Mouse (Mus musculus): ENCODE data around the gene Parvb. TPM values are rescaled to one million over a fixed set of nuclear protein-coding genes. Genes with fewer than 3 reads are reported as not detected.
"Not testable (repeated sequence)": the region's sequence is repeated elsewhere in the genome, so short reads cannot be mapped to it uniquely, and the experiment has no call there.

The Parvb gene
- total RNA-seq, 2 experiments from 2014 or later, result 54.4 to 64.5 TPM

- DNase-seq, result no peak
- intact Hi-C loops (cut with DNase I; ENCODE audit: low total_unique reads), result loop anchor here (5.0 kb wide), 1 partner anchor 332 kb away; no protein-coding TSS in a partner anchor
These were observed 48.5 kb downstream of the Parvb start for GRCm38 (mm10) chr15:84280309-84280708.

- intact Hi-C loops (cut with DNase I; ENCODE audit: low total_unique reads), result loop anchor here (5.0 kb wide), 1 partner anchor 331 kb away; no protein-coding TSS in a partner anchor
These were observed 49.0 kb downstream of the Parvb start for GRCm38 (mm10) chr15:84280712-84281347.

DNA sequence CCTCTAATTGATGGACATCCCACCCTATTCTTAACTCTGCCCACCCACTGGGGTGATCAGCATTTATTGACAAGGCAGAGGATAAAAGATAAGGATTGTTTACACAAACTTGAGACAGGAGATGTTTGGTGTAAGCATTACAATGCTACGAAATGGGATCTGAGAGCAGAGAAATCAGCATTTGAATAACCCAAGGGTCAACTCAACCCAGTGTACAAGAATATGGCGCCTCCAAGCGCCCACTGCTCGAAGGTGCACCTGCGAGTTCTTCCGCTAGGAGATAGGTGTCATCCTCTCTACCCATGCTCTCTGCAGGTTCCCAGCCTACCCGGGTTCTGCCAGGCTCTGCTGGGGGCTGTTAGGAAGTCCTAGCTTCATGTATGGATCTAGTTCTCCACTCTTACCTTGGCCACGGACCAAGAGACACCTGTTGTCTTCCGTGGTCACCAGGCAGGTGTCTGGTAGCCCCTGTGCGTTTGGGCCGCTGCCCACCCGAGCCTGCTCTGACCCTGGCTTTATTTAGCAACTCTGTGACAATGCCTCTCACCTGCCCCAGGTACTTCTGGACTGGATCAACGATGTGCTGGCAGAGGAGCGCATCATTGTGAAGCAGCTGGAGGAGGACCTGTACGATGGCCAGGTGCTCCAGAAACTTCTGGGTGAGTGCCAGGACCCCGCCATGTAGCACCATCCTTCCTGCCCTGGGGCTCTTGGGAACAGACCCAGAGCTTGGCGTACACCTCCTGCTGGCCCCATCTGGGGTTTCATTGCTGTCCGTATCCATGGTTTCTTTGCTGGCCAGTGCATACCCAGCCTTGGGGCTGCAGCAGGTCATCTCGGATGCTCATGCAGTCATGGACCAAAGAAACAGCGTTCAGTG, 50.6 kb downstream of the Parvb start:
- DNase-seq, result no peak
- intact Hi-C loops (cut with DNase I; ENCODE audit: low total_unique reads), result loop anchor here (5.0 kb wide), 1 partner anchor 330 kb away; no protein-coding TSS in a partner anchor

More at GRCm38 (mm10) chr15:84280712-84281347, 49.0 kb downstream of the Parvb start:
- no peak for DNase-seq

DNA sequence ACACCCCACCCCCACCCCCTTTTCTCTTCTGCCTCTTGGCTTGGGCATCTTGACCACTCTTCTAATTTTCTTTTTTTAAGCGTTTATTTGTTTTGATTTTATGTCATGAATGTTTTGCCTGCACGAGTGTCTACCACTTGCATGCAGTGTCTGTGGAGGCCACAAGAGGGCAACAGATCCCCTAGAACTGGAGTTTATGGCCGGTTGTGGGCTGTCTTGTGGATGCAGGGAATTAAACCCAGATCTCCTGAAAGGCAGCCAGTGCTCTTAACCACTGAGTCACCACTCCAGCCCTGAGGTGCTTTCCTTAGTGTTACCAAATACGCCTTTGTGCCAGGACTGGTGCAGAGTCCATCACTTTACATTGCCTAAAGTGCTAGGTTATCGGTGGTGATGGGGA, 52.2 kb downstream of the Parvb start:
- intact Hi-C loops (cut with DNase I; ENCODE audit: low total_unique reads), result loop anchor here (5.0 kb wide), 1 partner anchor 328 kb away; no protein-coding TSS in a partner anchor
- peak; percentile 29 for DNase-seq

GRCm38 (mm10) chr15:84285453-84285852, 53.6 kb downstream of the Parvb start:
- no peak for DNase-seq
- intact Hi-C loops (cut with DNase I; ENCODE audit: low total_unique reads), result no loop called here

DNA sequence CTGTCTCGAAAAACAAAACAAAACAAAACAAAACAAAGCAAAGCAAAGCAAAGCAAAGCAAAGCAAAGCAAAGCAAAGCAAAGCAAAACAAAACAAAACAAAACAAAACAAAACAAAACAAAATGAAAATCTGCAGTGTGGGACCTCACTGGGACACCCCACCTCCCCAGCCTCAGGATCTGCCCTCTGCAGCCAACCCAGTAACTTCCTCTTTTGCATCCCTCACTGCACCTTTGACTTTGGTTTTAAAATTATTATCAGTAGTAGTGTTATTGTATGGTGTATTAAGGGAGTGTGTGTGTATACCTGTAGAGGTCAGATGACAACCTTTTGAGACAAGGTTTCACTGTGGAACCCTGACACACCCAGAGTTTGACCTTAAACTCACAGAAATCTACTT, 57.1 kb downstream of the Parvb start:
- intact Hi-C loops (cut with DNase I; ENCODE audit: low total_unique reads); DNase-seq: not testable (repeated sequence)

GRCm38 (mm10) chr15:84291097-84291496, 59.3 kb downstream of the Parvb start:
- no peak for DNase-seq
- intact Hi-C loops (cut with DNase I; ENCODE audit: low total_unique reads), result no loop called here

- intact Hi-C loops (cut with DNase I; ENCODE audit: low total_unique reads), result no loop called here
- DNase-seq, result no peak
These were observed 61.7 kb downstream of the Parvb start for GRCm38 (mm10) chr15:84293590-84293989.

GRCm38 (mm10) chr15:84294391-84294790, 62.5 kb downstream of the Parvb start:
- DNase-seq, result no peak
- intact Hi-C loops (cut with DNase I; ENCODE audit: low total_unique reads), result no loop called here

GRCm38 (mm10) chr15:84295225-84295624, 63.4 kb downstream of the Parvb start:
- intact Hi-C loops (cut with DNase I; ENCODE audit: low total_unique reads), result no loop called here

DNA sequence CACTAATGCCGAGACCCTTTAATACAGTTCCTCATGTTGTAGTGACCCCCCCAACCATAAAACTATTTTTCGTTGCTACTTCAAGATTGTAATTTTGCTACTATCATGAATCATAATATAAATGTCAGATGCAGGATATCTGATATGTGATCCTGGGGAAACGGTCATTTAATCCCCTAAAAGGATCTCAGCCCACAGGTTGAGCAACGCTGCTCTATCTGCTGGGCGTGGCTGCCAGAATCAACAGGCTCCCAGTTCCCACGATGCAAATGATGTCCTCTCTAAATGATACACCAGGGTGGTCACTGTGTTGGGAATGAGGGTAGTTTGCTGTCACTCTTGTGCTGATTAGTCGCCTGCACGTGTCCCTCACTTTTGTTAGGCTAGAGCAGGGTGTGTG, 65.6 kb downstream of the Parvb start:
- DNase-seq, result no peak
- intact Hi-C loops (cut with DNase I; ENCODE audit: low total_unique reads), result no loop called here

More at GRCm38 (mm10) chr15:84295225-84295624, 63.4 kb downstream of the Parvb start:
- DNase-seq, result no peak

DNA sequence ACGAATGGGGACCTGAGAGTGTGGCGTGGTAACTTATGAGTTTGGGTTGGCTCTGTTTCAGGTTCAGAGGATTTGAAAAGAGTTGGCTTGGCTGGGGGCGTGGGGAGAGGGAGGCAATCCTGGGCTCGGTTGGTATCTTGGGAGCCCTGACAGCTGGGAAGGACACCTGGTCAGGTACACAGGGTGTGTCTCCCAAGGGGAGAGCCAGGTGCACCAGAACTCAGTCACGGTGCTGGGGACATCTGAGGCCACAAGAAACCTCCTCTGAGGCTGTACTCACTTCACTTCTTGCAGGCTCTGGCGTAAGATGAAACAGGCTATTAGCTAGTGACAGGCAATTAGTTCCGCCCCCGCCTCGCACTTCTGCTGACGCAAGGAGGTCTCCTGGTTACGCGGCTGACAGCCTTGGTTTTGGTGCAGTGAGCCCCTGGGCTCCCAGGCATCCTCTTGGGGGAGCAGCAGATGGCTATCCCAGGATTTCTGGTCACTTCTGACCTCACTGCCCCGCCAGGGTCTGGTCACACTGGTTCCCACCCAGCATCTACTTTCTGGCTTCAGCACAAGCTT, 67.0 kb downstream of the Parvb start:
- DNase-seq, result no peak
- intact Hi-C loops (cut with DNase I; ENCODE audit: low total_unique reads), result no loop called here

- intact Hi-C loops (cut with DNase I; ENCODE audit: low total_unique reads), result no loop called here
- no peak for DNase-seq
These were observed 68.0 kb downstream of the Parvb start for GRCm38 (mm10) chr15:84299662-84300333.

- intact Hi-C loops (cut with DNase I; ENCODE audit: low total_unique reads), result no loop called here
- no peak for DNase-seq
These were observed 68.7 kb downstream of the Parvb start for GRCm38 (mm10) chr15:84300591-84300990.

GRCm38 (mm10) chr15:84301026-84301425, 69.2 kb downstream of the Parvb start:
- DNase-seq, result peak; percentile 58

GRCm38 (mm10) chr15:84301641-84302420, 70.0 kb downstream of the Parvb start:
- DNase-seq, result no peak
- intact Hi-C loops (cut with DNase I; ENCODE audit: low total_unique reads), result no loop called here

More at GRCm38 (mm10) chr15:84301026-84301425, 69.2 kb downstream of the Parvb start:
- intact Hi-C loops (cut with DNase I; ENCODE audit: low total_unique reads), result no loop called here

- DNase-seq, result no peak
- intact Hi-C loops (cut with DNase I; ENCODE audit: low total_unique reads), result no loop called here
These were observed 71.4 kb downstream of the Parvb start for GRCm38 (mm10) chr15:84303264-84303663.

DNA sequence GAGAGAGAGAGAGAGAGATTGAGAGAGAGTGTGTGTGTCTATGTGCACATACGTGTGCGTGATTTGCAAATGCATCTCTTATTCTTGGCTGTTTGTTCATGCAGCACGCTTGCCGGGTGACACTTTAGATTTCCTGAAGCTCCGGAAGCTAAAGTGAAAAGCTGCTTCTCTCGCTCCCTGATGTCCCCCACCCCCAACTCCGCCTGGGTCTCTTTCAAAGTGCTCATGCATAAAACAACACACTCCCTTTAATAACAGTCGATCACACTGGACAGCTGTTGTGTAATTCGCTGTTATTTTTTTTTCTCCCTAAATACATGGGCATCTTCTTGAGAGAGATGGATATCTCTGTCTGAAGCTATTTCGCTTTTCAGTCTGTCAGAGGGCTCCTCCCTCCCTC, 73.5 kb downstream of the Parvb start:
- no peak for DNase-seq
- intact Hi-C loops (cut with DNase I; ENCODE audit: low total_unique reads), result no loop called here

GRCm38 (mm10) chr15:84310271-84310670, 78.4 kb downstream of the Parvb start:
- intact Hi-C loops (cut with DNase I; ENCODE audit: low total_unique reads), result no loop called here
- DNase-seq, result no peak
